Mouse (Mus musculus) hindbrain, embryonic 16.5 days (tissue): ENCODE results near the gene Aoc2. TPM values are rescaled to one million over a fixed set of nuclear protein-coding genes. Genes with fewer than 3 reads are reported as not detected.

ENCODE experiments used
- ATAC-seq: fragments of 200-750 bp; cut with Nextera tagmentation; 2 replicates; pipeline ENCODE4 v1.8.0; 2017; ENCODE audit warnings: moderate TSS enrichment, moderate library complexity
- H3K27ac ChIP-seq: fragments of 300-500 bp; sonication (generic); 2 replicates; pipeline ENCODE4 v1.5.1; 2014; ENCODE audit warnings: low read depth, mild to moderate bottlenecking, control low read depth, low read length, moderate library complexity
- H3K27me3 ChIP-seq: fragments of 300-500 bp; sonication (generic); replicated peaks from 2 replicates; pipeline ENCODE4 v1.6.1; 2014; ENCODE audit warnings: low read length; ENCODE audit not compliant: control insufficient read depth, insufficient read depth
- H3K36me3 ChIP-seq: fragments of 300-500 bp; sonication (generic); 2 replicates; pipeline ENCODE4 v1.6.1; 2014; ENCODE audit warnings: mild to moderate bottlenecking, low read length, moderate library complexity, mixed read lengths; ENCODE audit not compliant: control insufficient read depth, insufficient read depth
- H3K4me1 ChIP-seq: fragments of 300-500 bp; sonication (generic); 2 replicates; pipeline ENCODE4 v1.6.1; 2014; ENCODE audit warnings: low read depth, low read length; ENCODE audit not compliant: control insufficient read depth, insufficient read depth
- H3K4me2 ChIP-seq: fragments of 300-500 bp; sonication (generic); 2 replicates; pipeline ENCODE4 v1.6.1; 2014; ENCODE audit warnings: mild to moderate bottlenecking, low read length, control low read depth, moderate library complexity
- H3K4me3 ChIP-seq: fragments of 300-500 bp; sonication (generic); 2 replicates; pipeline ENCODE4 v1.5.1; 2014; ENCODE audit warnings: mild to moderate bottlenecking, low read length, control low read depth, moderate library complexity
- H3K9ac ChIP-seq: fragments of 300-500 bp; sonication (generic); 2 replicates; pipeline ENCODE4 v1.6.1; 2014; ENCODE audit warnings: low read depth, mild to moderate bottlenecking, control low read depth, low read length, moderate library complexity
- H3K9me3 ChIP-seq: fragments of 300-500 bp; sonication (generic); 2 replicates; pipeline ENCODE4 v1.6.1; 2014; ENCODE audit warnings: mild to moderate bottlenecking, low read length, moderate library complexity; ENCODE audit not compliant: control insufficient read depth
- WGBS: fragments of 180-500 bp; shearing (Covaris S2); extraction: QIAGEN DNeasy Blood & Tissue Kit; methylation state at CpG from one replicate; pipeline ENCODE4 v1.1.7; 2014; 5-methylcytosine and 5-hydroxymethylcytosine counted together
- polyA plus RNA-seq: library from polyadenylated mRNA; unstranded; fragments of >200 nt; fragmentation: Nextera tagmentation; extraction: Ambion mirVana; gene quantifications from 2 replicates; pipeline ENCODE4 v1.2.1, GENCODE M21; 2015

The Aoc2 gene
- polyA plus RNA-seq, 1 experiment from 2014 or later: 0.93 TPM

GRCm38 (mm10) chr11:101348774-101349173 lies 23.9 kb downstream of the Aoc2 start:
- no peak overlapping the region for H3K4me3 ChIP-seq
- H3K4me1 ChIP-seq: no peaks in the 10 kb centered on the region
- no peaks in the 10 kb centered on the region; the same call in 1 of the 2 replicates for H3K9me3 ChIP-seq
- H3K9ac ChIP-seq: no peak overlapping the region
- no peaks in the 10 kb centered on the region for H3K27me3 ChIP-seq
- no peak for ATAC-seq
- no peaks in the 10 kb centered on the region for H3K36me3 ChIP-seq
- no peak overlapping the region for H3K27ac ChIP-seq
- H3K4me2 ChIP-seq: no peak overlapping the region
- 81% methylated on average over 7 of the region's 7 CpGs for WGBS

- Histone ChIP-seq H3K4me3 (no peak overlapping the region), H3K9me3 (no peaks in the 10 kb centered on the region; the same call in 1 of the 2 replicates), H3K27ac (no peak overlapping the region), H3K4me1 (no peaks in the 10 kb centered on the region), H3K36me3 (no peaks in the 10 kb centered on the region), H3K9ac (no peak overlapping the region), H3K27me3 (no peaks in the 10 kb centered on the region), H3K4me2 (no peak overlapping the region)
- 93% methylated on average over 3 of the region's 3 CpGs for WGBS
- ATAC-seq: no peak
Observed at GRCm38 (mm10) chr11:101349216-101349615, 24.4 kb downstream of the Aoc2 start.

GRCm38 (mm10) chr11:101351100-101351720 lies 26.3 kb downstream of the Aoc2 start:
- H3K36me3 ChIP-seq: no peaks in the 10 kb centered on the region
- no peak overlapping the region for H3K4me3 ChIP-seq
- WGBS: 72% methylated on average over 11 of the region's 11 CpGs
- no peaks in the 10 kb centered on the region; the same call in 1 of the 2 replicates for H3K9me3 ChIP-seq
- H3K4me2 ChIP-seq: no peak overlapping the region
- H3K9ac ChIP-seq: no peak overlapping the region
- H3K27ac ChIP-seq: no peak overlapping the region
- no peak for ATAC-seq
- H3K4me1 ChIP-seq: no peaks in the 10 kb centered on the region
- no peaks in the 10 kb centered on the region for H3K27me3 ChIP-seq

GRCm38 (mm10) chr11:101351721-101352111 lies 26.9 kb downstream of the Aoc2 start:
- Histone ChIP-seq H3K27ac (no peak overlapping the region), H3K9ac (no peak overlapping the region), H3K4me3 (no peak overlapping the region), H3K9me3 (no peaks in the 10 kb centered on the region; the same call in 1 of the 2 replicates), H3K36me3 (no peaks in the 10 kb centered on the region), H3K27me3 (no peaks in the 10 kb centered on the region), H3K4me1 (no peaks in the 10 kb centered on the region), H3K4me2 (no peak overlapping the region)
- 79% methylated on average over 3 of the region's 3 CpGs for WGBS
- ATAC-seq: no peak

GRCm38 (mm10) chr11:101353436-101353835 lies 28.6 kb downstream of the Aoc2 start:
- H3K27ac ChIP-seq: no peak overlapping the region
- H3K27me3 ChIP-seq: no peaks in the 10 kb centered on the region
- 88% methylated on average over 12 of the region's 12 CpGs for WGBS
- no peak overlapping the region for H3K9ac ChIP-seq
- ATAC-seq: no peak
- no peaks in the 10 kb centered on the region for H3K36me3 ChIP-seq
- no peak overlapping the region for H3K4me2 ChIP-seq
- no peaks in the 10 kb centered on the region; the same call in 1 of the 2 replicates for H3K9me3 ChIP-seq
- no peaks in the 10 kb centered on the region for H3K4me1 ChIP-seq
- no peak overlapping the region for H3K4me3 ChIP-seq

- Histone ChIP-seq H3K36me3 (no peaks in the 10 kb centered on the region), H3K4me3 (no peak overlapping the region), H3K4me1 (no peaks in the 10 kb centered on the region), H3K27ac (no peak overlapping the region), H3K9me3 (no peaks in the 10 kb centered on the region; the same call in 1 of the 2 replicates), H3K9ac (no peak overlapping the region), H3K27me3 (no peaks in the 10 kb centered on the region), H3K4me2 (no peak overlapping the region)
- WGBS: 85% methylated on average over 5 of the region's 5 CpGs
- no peak for ATAC-seq
Observed at GRCm38 (mm10) chr11:101354438-101355010, 29.7 kb downstream of the Aoc2 start.

- Histone ChIP-seq H3K4me3 (no peak overlapping the region), H3K4me1 (no peaks in the 10 kb centered on the region), H3K4me2 (no peak overlapping the region), H3K9ac (no peak overlapping the region), H3K9me3 (no peaks in the 10 kb centered on the region), H3K27me3 (no peaks in the 10 kb centered on the region), H3K36me3 (no peaks in the 10 kb centered on the region), H3K27ac (no peak overlapping the region)
- WGBS: 89% methylated on average over 2 of the region's 2 CpGs
- ATAC-seq: no peak
Observed at GRCm38 (mm10) chr11:101355916-101356315, 31.1 kb downstream of the Aoc2 start.

GRCm38 (mm10) chr11:101357505-101358182 lies 32.8 kb downstream of the Aoc2 start:
- 84% methylated on average over 3 of the region's 3 CpGs for WGBS
- Histone ChIP-seq H3K36me3 (no peaks in the 10 kb centered on the region), H3K4me3 (no peak overlapping the region), H3K9ac (no peak overlapping the region), H3K4me1 (no peaks in the 10 kb centered on the region), H3K27ac (no peak overlapping the region), H3K27me3 (no peaks in the 10 kb centered on the region), H3K4me2 (no peak overlapping the region), H3K9me3 (no peaks in the 10 kb centered on the region)
- no peak for ATAC-seq

- H3K27ac ChIP-seq: no peak overlapping the region
- H3K36me3 ChIP-seq: no peaks in the 10 kb centered on the region
- H3K4me2 ChIP-seq: no peak overlapping the region
- no peak overlapping the region for H3K9ac ChIP-seq
- no peaks in the 10 kb centered on the region for H3K9me3 ChIP-seq
- H3K4me3 ChIP-seq: no peak overlapping the region
- no peak for ATAC-seq
- WGBS: 79% methylated on average over 9 of the region's 9 CpGs
- no peaks in the 10 kb centered on the region for H3K27me3 ChIP-seq
- no peaks in the 10 kb centered on the region for H3K4me1 ChIP-seq
Observed at GRCm38 (mm10) chr11:101359776-101360175, 34.9 kb downstream of the Aoc2 start.
